7 mouse cellular contexts compared by ENCODE assay signal in the genomic region with DNA sequence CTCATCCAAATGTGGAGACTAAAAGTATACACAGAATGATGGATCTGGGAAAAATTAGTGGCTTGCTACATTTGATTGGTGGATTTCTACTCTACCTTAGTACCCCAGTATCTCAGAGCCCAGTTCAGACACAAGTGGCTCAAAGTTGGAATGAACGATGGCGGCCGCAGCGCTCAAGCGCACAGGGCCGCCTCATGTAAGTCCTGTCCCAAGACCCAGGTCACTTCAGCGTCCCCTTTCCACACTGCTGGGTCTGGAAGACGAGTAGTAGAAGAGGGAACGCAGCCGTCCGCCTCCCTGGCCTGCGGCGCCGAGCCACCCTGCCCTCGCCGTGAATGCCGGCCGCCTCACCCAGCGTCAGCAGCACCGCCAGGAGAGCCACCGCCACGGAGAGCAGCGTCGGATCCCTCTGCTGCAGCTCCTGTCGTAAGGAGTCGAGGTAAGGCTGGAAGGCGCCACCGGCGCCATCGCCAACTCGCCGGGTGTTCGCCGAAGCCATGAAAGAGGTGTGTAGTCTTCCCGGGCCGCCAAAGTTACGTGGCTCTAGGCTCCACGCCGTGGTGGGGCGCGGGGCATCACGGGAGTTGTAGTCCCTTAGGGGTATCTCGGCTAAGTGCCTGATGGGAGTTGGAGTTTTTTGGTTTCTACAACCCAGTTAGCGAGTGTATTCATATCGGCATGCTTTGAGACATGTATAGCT. TPM values are rescaled to one million over a fixed set of nuclear protein-coding genes. Genes with fewer than 3 reads are reported as not detected.
A peak's percentile ranks its signal among the peaks of the same experiment; 100 is the strongest.
DNase-seq lines count a peak whose midpoint lies in the region; ATAC-seq lines count a peak whose summit lies in the region.

Srprb (minus strand) TSS at position 577 of the 700 bp plus-strand sequence.

- peak within 1 kb of the TSS; percentile 81 for H3K9ac ChIP-seq in embryonic facial prominence, embryonic 11.5 days (replicated peaks; ENCODE audit: low read length)
- peak within 1 kb of the TSS; percentile 81 for H3K9ac ChIP-seq in midbrain, embryonic 13.5 days (replicated peaks)

- H3K4me3 ChIP-seq in embryonic facial prominence, embryonic 11.5 days (ENCODE audit: low read depth, low read length): peak within 1 kb of the TSS; percentile 70
- peak within 1 kb of the TSS; percentile 91 for H3K4me3 ChIP-seq in limb, embryonic 10.5 days
- peak within 1 kb of the TSS; percentile 75 for H3K4me3 ChIP-seq in midbrain, embryonic 13.5 days (replicated peaks)

- DNase-seq in adrenal gland, postnatal 14 days: peak; percentile 97
- peak; percentile 97 for DNase-seq in embryonic facial prominence, embryonic 11.5 days (ENCODE audit: low spot score)
- DNase-seq in kidney, adult 11 months: peak; percentile 89
- peak; percentile 92 for DNase-seq in limb, embryonic 10.5 days (ENCODE audit: low spot score)
- peak; percentile 88 for DNase-seq in spleen, adult 12 weeks (ENCODE audit: low spot score)

- peak; percentile 98 for ATAC-seq in embryonic facial prominence, embryonic 11.5 days (replicated peaks; ENCODE audit: insufficient number of reproducible peaks, low FRiP score, low TSS enrichment, low read depth)
- ATAC-seq in granulocyte monocyte progenitor cell, adult 5-6 weeks (replicated peaks; ENCODE audit: poor library complexity, severe bottlenecking): peak; percentile 99
- ATAC-seq in midbrain, embryonic 13.5 days: peak; percentile 99

- H3K4me2 ChIP-seq in embryonic facial prominence, embryonic 11.5 days (ENCODE audit: low read depth, low read length): peak within 1 kb of the TSS; percentile 36
- peak within 1 kb of the TSS; percentile 65 for H3K4me2 ChIP-seq in midbrain, embryonic 13.5 days (replicated peaks)

- H3K9me3 ChIP-seq in embryonic facial prominence, embryonic 11.5 days (replicated peaks; ENCODE audit: control insufficient read depth, low read length): no peaks in the 10 kb centered on the region
- no peaks in the 10 kb centered on the region for H3K9me3 ChIP-seq in limb, embryonic 10.5 days (replicated peaks)
- H3K9me3 ChIP-seq in midbrain, embryonic 13.5 days: no peaks in the 10 kb centered on the region

- no peaks in the 10 kb centered on the region; the same call in 1 of the 2 replicates for H3K36me3 ChIP-seq in embryonic facial prominence, embryonic 11.5 days (replicated peaks; ENCODE audit: control insufficient read depth, insufficient read depth, low read depth, low read length)
- H3K36me3 ChIP-seq in limb, embryonic 10.5 days: peaks cover 38% of the 10 kb centered on the region
- peaks cover 21% of the 10 kb centered on the region for H3K36me3 ChIP-seq in midbrain, embryonic 13.5 days

- no peaks in the 10 kb centered on the region for H3K4me1 ChIP-seq in embryonic facial prominence, embryonic 11.5 days (ENCODE audit: control insufficient read depth, insufficient read depth, low read length)
- peaks cover 9% of the 10 kb centered on the region; the same call in 1 of the 2 replicates for H3K4me1 ChIP-seq in limb, embryonic 10.5 days
- peaks cover 11% of the 10 kb centered on the region for H3K4me1 ChIP-seq in midbrain, embryonic 13.5 days (replicated peaks)

- under 1% methylated on average over 45 of the region's 45 CpGs for WGBS in embryonic facial prominence, embryonic 11.5 days
- WGBS in limb, embryonic 10.5 days: under 1% methylated on average over 45 of the region's 45 CpGs
- WGBS in midbrain, embryonic 13.5 days: under 1% methylated on average over 45 of the region's 45 CpGs

- peak within 1 kb of the TSS; percentile 69 for H3K27ac ChIP-seq in embryonic facial prominence, embryonic 11.5 days (replicated peaks; ENCODE audit: low read depth, low read length)
- H3K27ac ChIP-seq in limb, embryonic 10.5 days: peak within 1 kb of the TSS; percentile 96
- peak within 1 kb of the TSS; percentile 80 for H3K27ac ChIP-seq in midbrain, embryonic 13.5 days

- no peaks in the 10 kb centered on the region for H3K27me3 ChIP-seq in embryonic facial prominence, embryonic 11.5 days (ENCODE audit: control insufficient read depth, insufficient read depth, low read length)
- H3K27me3 ChIP-seq in limb, embryonic 10.5 days (ENCODE audit: low read depth, poor library complexity, severe bottlenecking): no peaks in the 10 kb centered on the region
- H3K27me3 ChIP-seq in midbrain, embryonic 13.5 days: no peaks in the 10 kb centered on the region

RNA-seq across cellular contexts. Expression of gene Srprb, which starts in this region (rescaled TPM):
- 27.0 and 32.0 TPM in 2 replicates for total RNA-seq in adrenal gland, postnatal 14 days (2021)
- 57.9 and 61.8 TPM in 2 replicates for polyA plus RNA-seq in embryonic facial prominence, embryonic 11.5 days (2014; fragmentation: Nextera tagmentation; extraction: Ambion mirVana)
- 34.0 and 34.8 TPM in 2 replicates for total RNA-seq in granulocyte monocyte progenitor cell, adult 5-6 weeks (2014; fragmentation: Nextera tagmentation)
- 24.4 and 24.6 TPM in 2 replicates for total RNA-seq in granulocyte monocyte progenitor cell, adult 5-6 weeks (2017)
- 72.4 and 74.1 TPM in 2 replicates for polyA plus RNA-seq in limb, embryonic 10.5 days (2016; fragmentation: Nextera tagmentation; extraction: Ambion mirVana)
- polyA plus RNA-seq in midbrain, embryonic 13.5 days (2015; fragmentation: Nextera tagmentation; extraction: Ambion mirVana): 49.3 and 55.1 TPM in 2 replicates

Comparison
In these comparisons a context has a peak if more than half of its experiments do, and no peak if none do; other contexts are left out.
1. Peak in every context shown above with its lines: DNase-seq, ATAC-seq, H3K4me3 ChIP-seq and H3K27ac ChIP-seq.